In genomic region chr9:114728432-114728831, GRCm38 (mm10) we compare ENCODE assay signal across 4 mouse cellular contexts. TPM values are rescaled to one million over a fixed set of nuclear protein-coding genes. Genes with fewer than 3 reads are reported as not detected.
DNase-seq lines count a peak whose midpoint lies in the region; ATAC-seq lines count a peak whose summit lies in the region.
"Not testable (repeated sequence)": the region's sequence is repeated elsewhere in the genome, so short reads cannot be mapped to it uniquely, and the experiment has no call there.

No protein-coding gene starts in this region.

- H3K27ac ChIP-seq in liver, embryonic 13.5 days, result peak overlapping the region; percentile 25; the same call in 1 of the 2 replicates

- not testable (repeated sequence) for H3K4me2 ChIP-seq in liver, embryonic 13.5 days

- peaks cover 15% of the 10 kb centered on the region for H3K36me3 ChIP-seq in liver, embryonic 13.5 days

- H3K4me1 ChIP-seq in liver, embryonic 13.5 days (replicated peaks), result peaks cover 50% of the 10 kb centered on the region

- WGBS in liver, embryonic 13.5 days (ENCODE audit: insufficient replicate concordance), result 15% methylated on average over 2 of the region's 2 CpGs

- not testable (repeated sequence) for ATAC-seq in liver, embryonic 13.5 days (ENCODE audit: low read depth)

- H3K4me3 ChIP-seq in liver, embryonic 13.5 days (replicated peaks), result not testable (repeated sequence)

- peak; percentile 74 for DNase-seq in ES-CJ7 (ENCODE audit: low read depth, low spot score)
- peak; percentile 61 for DNase-seq in R1 (ENCODE audit: low read depth, low spot score)
- peak; percentile 84 for DNase-seq in heart, adult 11 months
- not testable (repeated sequence) for DNase-seq in liver, embryonic 13.5 days

- H3K27me3 ChIP-seq in liver, embryonic 13.5 days, result not testable (repeated sequence)

- H3K9ac ChIP-seq in liver, embryonic 13.5 days, result peak overlapping the region; percentile 2; the same call in 1 of the 2 replicates

- not testable (repeated sequence) for H3K9me3 ChIP-seq in liver, embryonic 13.5 days (replicated peaks)

RNA-seq across cellular contexts. Expression of gene Cmtm6, which starts 2.5 kb away (rescaled TPM):
- polyA plus RNA-seq in liver, embryonic 13.5 days (2015; fragmentation: Nextera tagmentation; extraction: Ambion mirVana), result 21.9 and 27.0 TPM in 2 replicates

RNA-seq across cellular contexts. Expression of gene Dync1li1, which starts 39.8 kb away (rescaled TPM):
- 23.2 and 24.9 TPM in 2 replicates for polyA plus RNA-seq in liver, embryonic 13.5 days (2015; fragmentation: Nextera tagmentation; extraction: Ambion mirVana)

RNA-seq across cellular contexts. Expression of gene Cmtm7, which starts 53.2 kb away (rescaled TPM):
- polyA plus RNA-seq in liver, embryonic 13.5 days (2015; fragmentation: Nextera tagmentation; extraction: Ambion mirVana), result 52.4 and 59.5 TPM in 2 replicates
